ENCODE assay signal across 6 mouse cellular contexts in genomic region chr16:40621086-40621485, GRCm38 (mm10).
DNase-seq lines count a peak whose midpoint lies in the region; ATAC-seq and TF ChIP-seq lines count a peak whose summit lies in the region.
"Not testable (repeated sequence)": the region's sequence is repeated elsewhere in the genome, so short reads cannot be mapped to it uniquely, and the experiment has no call there.

No protein-coding gene starts in this region.

- not testable (repeated sequence) for TF ChIP-seq CTCF in ES-Bruce4 (IDR thresholded peaks at IDR 0.05; ENCODE audit: low read depth, low read length); MEL (IDR thresholded peaks at IDR 0.05 in 2 of 3, conservative IDR thresholded peaks at IDR 0.05 in 1 of 3; ENCODE audit: control insufficient read depth in 1 of 3, insufficient read depth in 1 of 3, low read depth in 2 of 3, low read length in 3 of 3, poor library complexity in 1 of 3, severe bottlenecking in 1 of 3)

- H3K27ac ChIP-seq in ES-Bruce4 (ENCODE audit: insufficient read depth, low read length) = peak overlapping the region; percentile 69
- not testable (repeated sequence) for H3K27ac ChIP-seq in MEL (ENCODE audit: control insufficient read depth, low read depth, low read length); embryonic facial prominence, embryonic 10.5 days (replicated peaks)

- TF ChIP-seq EP300 in ES-Bruce4 (IDR thresholded peaks at IDR 0.05; ENCODE audit: insufficient read depth, low read depth, low read length) = not testable (repeated sequence)
- TF ChIP-seq EP300 in MEL (IDR thresholded peaks at IDR 0.05; ENCODE audit: low read depth in 1 of 2, low read length in 2 of 2) = 0 out of 4 replicates have a peak, but pooled peaks of 1 of the 2 experiments have one; percentile 9

- TF ChIP-seq POLR2A in ES-Bruce4 (IDR thresholded peaks at IDR 0.05; ENCODE audit: insufficient read depth, low read length); MEL (IDR thresholded peaks at IDR 0.05; ENCODE audit: control insufficient read depth in 1 of 2, insufficient read depth in 1 of 2, low read depth in 1 of 2, low read length in 2 of 2, poor library complexity in 1 of 2): not testable (repeated sequence)

- DNase-seq in 416B (ENCODE audit: low read depth) (peak; percentile 40), MEL (ENCODE audit: low read depth, low spot score) (peak; percentile 45), R1 (ENCODE audit: low read depth, low spot score) (peak; percentile 92)
- DNase-seq in embryonic facial prominence, embryonic 10.5 days (ENCODE audit: low spot score) = peak; percentile 17

- H3K4me1 ChIP-seq in ES-Bruce4 (ENCODE audit: control insufficient read depth, insufficient read depth, low read length); MEL (ENCODE audit: control insufficient read depth in 1 of 2, insufficient read depth in 2 of 2, low read length in 2 of 2); embryonic facial prominence, embryonic 10.5 days: not testable (repeated sequence)

- H3K9me3 ChIP-seq in ES-Bruce4 (replicated peaks; ENCODE audit: control insufficient read depth, insufficient read depth, low read length, poor library complexity, severe bottlenecking); MEL (replicated peaks; ENCODE audit: insufficient read depth, low read length); embryonic facial prominence, embryonic 10.5 days: not testable (repeated sequence)

- ATAC-seq in granulocyte monocyte progenitor cell, adult 5-6 weeks (replicated peaks; ENCODE audit: poor library complexity, severe bottlenecking) = 0 out of 2 replicates have a peak, but pooled peaks have one; percentile 25

- H3K4me3 ChIP-seq in ES-Bruce4 (ENCODE audit: low read depth, low read length); MEL (ENCODE audit: control insufficient read depth in 1 of 2, insufficient read depth in 1 of 2, low read depth in 2 of 2, low read length in 2 of 2); embryonic facial prominence, embryonic 10.5 days: not testable (repeated sequence)

- 50% methylated on average over 7 of the region's 7 CpGs for WGBS in embryonic facial prominence, embryonic 10.5 days

- H3K36me3 ChIP-seq in ES-Bruce4 (ENCODE audit: control insufficient read depth, insufficient read depth, low read length, poor library complexity, severe bottlenecking); MEL (ENCODE audit: control insufficient read depth in 1 of 2, insufficient read depth in 2 of 2, low read length in 2 of 2); embryonic facial prominence, embryonic 10.5 days (replicated peaks): not testable (repeated sequence)

- H3K9ac ChIP-seq in ES-Bruce4 (ENCODE audit: low read depth, poor library complexity, severe bottlenecking); MEL (ENCODE audit: control insufficient read depth, low read depth, low read length, poor library complexity, severe bottlenecking): not testable (repeated sequence)

- not testable (repeated sequence) for H3K79me2 ChIP-seq in MEL (ENCODE audit: control insufficient read depth, insufficient read depth, low read length, poor library complexity)

- TF ChIP-seq RAD21 in MEL (IDR thresholded peaks at IDR 0.05; ENCODE audit: low read depth, low read length) = not testable (repeated sequence)

- H3K27me3 ChIP-seq in ES-Bruce4 (ENCODE audit: control insufficient read depth, insufficient read depth, low read length, poor library complexity, severe bottlenecking); MEL (ENCODE audit: control insufficient read depth in 1 of 2, insufficient read depth in 2 of 2, low read length in 2 of 2); embryonic facial prominence, embryonic 10.5 days (replicated peaks; ENCODE audit: low read depth, poor library complexity, severe bottlenecking): not testable (repeated sequence)

Comparison
In these comparisons a context has a peak if more than half of its experiments do, and no peak if none do; other contexts are left out.
1. DNase-seq: peak in every context shown above with its lines; median percentile 92 in R1; 45 in MEL; 40 in 416B; 17 in embryonic facial prominence, embryonic 10.5 days.